Mouse (Mus musculus) heart, postnatal 14 days (tissue): Measurements from ENCODE around the gene Stambpl1. TPM values are rescaled to one million over a fixed set of nuclear protein-coding genes. Genes with fewer than 3 reads are reported as not detected.

Source experiments
- DNase-seq, 2 experiments: peaks; one replicate each; pipeline ENCODE4 v3.0.0; 2021 to 2022
- intact Hi-C: fragments of 180-260 bp; cut with DNase I; formaldehyde crosslinking; loops from one replicate; pipeline ENCODE4 v1.15.1; 2025
- long read RNA-seq, 2 experiments: library from polyadenylated mRNA; stranded (forward); transcript quantifications; one replicate each; pipeline ENCODE4 v2.0.0; 2021
- total RNA-seq, 2 experiments: library from RNA; stranded (reverse); gene quantifications; 2 replicates each; pipeline ENCODE4 v1.2.3; 2021

Stambpl1 gene
- total RNA-seq = 1 to 10 TPM; 4.6 to 4.9 TPM
- long read RNA-seq, experiment 1, partial matches to known transcripts = 0 of 7 reads
- long read RNA-seq, experiment 1, other reads (novel, unspliced or antisense) = 5 of 7 reads
- long read RNA-seq, experiment 2, partial matches to known transcripts = 0 of 9 reads
- long read RNA-seq, experiment 2, other reads (novel, unspliced or antisense) = 6 of 9 reads

DNA sequence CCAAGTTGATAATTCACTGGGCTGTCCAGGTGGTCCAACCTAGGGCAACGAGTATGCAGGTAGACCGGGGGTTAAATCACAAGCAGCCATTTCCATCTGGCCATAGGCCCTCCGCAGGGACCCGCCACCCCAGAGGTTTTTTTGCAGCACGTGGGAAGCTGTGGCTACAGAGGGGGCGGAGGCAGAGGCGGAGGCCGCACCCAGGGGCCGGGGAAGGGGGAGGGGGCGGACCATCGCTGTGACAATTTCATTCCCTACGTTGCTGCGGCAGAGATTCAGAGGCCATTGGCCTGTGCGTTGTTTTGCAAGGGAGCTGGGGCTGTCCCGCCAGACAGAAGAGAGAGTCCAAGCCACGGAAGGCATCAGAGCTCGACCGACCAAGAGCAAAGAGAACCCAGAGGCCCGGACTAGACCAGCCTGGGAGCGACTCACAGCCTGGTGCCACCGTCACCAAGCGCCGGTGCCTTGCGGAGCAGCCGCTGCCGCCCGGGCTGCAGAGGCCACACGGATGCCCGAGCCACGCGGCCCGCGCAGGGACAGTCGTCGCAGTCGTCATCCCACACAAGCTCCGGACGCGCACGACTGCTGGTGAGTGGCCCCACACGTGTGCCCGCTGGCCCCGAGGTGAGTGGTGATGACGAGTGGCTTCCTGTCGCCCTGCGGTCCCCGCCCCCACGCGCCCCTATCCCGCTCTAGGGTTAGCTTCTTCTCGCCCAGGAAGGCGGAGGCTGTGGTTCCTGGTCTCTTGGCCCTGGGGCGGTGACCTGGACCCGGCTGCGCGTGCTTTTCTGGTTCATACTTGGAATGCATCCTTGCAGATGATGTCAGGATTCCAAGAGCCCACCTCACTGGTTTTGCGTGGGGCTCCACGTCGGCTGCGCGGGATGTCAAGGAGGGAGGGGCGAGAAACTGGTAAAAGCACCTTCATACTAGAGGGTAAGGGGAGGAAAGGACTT lies at the start of gene Stambpl1:
Stambpl1 (plus strand) TSS at position 222 of the 956 bp plus-strand sequence.
- DNase-seq = peak; percentile 73 to 75
- intact Hi-C loops = no loop called here

DNA sequence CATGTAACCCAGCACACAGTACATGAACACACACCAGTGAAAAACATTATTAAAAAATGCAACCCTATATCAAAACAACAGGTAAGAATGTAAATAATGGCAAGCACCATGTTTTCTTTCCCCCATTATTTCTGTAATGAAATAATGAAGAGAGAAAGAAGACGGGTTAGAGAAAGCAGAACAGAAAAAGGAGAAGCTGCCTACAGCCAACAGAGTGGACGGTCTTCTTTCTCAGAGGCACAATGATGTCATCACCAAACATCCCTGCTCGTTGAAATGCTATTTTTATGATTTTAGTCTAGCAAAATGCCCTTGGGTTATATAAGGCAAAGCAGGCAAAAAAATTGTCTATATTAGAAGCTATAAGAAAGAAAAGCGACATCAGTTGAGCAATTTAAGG lies 43.6 kb upstream of the Stambpl1 start:
- intact Hi-C loops = no loop called here
- no peak for DNase-seq

DNA sequence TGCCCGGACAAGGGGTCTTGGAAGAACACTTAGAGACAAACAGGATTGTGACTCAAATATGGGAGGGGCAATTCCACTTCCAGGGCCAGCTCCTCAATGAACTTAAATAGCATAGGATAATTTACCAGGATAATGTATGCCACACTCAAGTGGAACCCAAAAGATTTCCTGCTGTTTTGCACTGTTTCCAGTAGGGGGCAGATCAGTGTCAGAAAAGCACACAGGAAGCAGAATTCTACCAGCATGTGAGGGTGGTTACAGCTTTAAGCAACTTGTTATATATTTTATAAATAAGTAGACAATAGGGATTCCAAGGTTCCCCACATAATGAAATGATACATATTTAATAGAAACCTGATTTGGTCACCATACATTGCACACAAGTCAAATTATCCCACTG lies 40.1 kb upstream of the Stambpl1 start:
- intact Hi-C loops = loop anchor here (10.0 kb wide), 1 partner anchor 93 kb away; no protein-coding TSS in a partner anchor
- no peak for DNase-seq

DNA sequence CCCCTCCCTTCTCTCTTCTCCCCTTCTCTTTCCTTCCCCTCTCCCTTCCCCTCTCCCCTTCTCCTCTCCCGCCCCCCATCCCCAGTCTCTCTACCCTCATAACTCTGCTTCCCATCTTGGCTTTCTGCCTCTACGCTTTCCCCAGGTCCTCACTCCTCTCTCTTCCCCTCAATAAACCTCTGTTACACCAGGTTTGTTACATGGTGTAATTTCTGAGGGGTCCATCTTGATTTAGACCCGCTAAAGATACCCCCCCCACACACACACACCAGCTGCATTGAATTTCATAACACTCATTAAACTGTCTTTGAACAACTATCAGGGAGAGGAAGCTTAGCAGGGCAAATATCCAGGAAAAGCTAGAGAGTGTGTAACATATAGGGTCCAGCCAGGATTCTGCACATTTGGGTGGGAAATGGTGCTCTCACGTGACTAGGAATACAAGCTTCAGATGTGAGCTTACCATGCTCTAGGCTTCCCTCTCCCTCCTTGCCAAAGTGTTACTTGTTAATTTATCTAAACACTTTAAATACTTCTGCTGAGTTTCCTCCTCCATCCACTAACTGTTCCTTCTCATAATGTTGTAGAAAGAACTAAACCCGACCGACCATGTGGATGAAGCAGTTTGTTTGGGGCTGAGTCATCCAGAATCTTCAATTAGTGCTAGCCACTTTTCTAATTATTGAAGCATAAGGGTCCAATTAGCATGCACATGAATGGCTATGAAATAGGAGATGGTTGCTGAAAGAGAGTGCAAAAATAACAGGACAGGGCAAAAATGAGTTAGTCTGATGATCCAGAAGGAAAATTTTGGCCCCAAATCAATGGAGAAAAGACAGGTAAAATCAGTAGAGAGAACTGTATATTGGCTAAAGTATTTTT lies 38.5 kb upstream of the Stambpl1 start:
- no peak for DNase-seq
- intact Hi-C loops = loop anchor here (10.0 kb wide), 1 partner anchor 91 kb away; no protein-coding TSS in a partner anchor

DNA sequence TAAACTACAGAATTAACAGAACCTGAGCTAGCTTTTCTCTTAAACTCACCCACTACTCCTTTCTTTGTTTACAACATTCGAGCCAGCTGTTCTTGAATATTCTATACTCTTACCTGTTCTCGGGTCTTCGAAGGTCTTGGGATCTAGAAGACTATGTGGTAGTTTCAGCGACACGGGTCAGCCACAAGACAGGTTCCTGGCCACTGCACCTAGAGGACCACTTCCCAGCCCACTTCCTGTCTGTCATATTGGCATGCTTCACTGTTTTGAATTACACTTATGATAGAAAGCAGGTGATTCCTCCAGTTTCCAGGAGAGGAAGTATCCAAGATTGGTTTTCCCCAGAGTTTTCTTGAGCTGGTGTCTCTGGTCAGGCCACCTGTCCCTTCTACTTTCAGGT lies 29.3 kb upstream of the Stambpl1 start:
- intact Hi-C loops = no loop called here
- DNase-seq = no peak

DNA sequence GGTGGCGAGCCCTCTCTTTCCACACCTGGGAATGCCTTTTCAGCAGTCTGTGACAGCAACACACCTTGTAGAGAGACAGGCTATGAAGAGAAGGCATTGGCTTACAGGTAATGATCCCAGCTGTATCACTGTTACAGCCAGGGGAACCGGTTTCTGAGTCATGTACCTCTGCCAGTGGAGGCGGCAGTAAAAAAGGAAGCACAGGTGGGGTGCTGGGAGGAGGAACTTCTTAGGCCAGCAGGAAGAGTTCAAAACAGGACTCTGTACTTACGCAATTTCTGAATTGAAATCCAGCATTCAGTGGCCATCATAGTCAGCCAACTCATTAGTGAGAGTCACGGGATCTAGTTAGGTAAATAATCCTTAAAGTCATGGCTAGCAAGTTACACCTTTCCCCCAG lies 26.1 kb upstream of the Stambpl1 start, which contains the start of gene Ankrd22:
Ankrd22 (minus strand) TSS at position 163 of the 400 bp plus-strand sequence.
- intact Hi-C loops = no loop called here
- DNase-seq = no peak

DNA sequence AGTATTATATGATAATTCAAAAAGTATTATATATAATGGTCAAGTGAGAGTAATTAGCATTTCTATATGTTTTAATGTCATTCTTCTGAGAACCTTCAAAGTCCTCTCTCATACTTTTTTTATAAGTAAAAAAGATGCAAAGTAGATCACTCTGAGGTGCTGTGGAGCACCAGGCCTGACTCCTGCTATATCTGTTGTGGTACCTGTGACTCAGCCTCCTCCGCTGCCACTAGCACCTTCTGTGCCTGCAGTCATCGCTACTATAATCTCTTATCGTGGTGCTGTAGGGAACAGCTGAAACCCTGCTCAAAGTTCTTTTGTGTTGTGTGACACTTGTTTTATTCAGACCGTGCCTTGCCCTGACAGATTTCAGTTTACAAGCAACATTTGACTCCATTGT lies 25.6 kb upstream of the Stambpl1 start:
- intact Hi-C loops = no loop called here
- DNase-seq = no peak

DNA sequence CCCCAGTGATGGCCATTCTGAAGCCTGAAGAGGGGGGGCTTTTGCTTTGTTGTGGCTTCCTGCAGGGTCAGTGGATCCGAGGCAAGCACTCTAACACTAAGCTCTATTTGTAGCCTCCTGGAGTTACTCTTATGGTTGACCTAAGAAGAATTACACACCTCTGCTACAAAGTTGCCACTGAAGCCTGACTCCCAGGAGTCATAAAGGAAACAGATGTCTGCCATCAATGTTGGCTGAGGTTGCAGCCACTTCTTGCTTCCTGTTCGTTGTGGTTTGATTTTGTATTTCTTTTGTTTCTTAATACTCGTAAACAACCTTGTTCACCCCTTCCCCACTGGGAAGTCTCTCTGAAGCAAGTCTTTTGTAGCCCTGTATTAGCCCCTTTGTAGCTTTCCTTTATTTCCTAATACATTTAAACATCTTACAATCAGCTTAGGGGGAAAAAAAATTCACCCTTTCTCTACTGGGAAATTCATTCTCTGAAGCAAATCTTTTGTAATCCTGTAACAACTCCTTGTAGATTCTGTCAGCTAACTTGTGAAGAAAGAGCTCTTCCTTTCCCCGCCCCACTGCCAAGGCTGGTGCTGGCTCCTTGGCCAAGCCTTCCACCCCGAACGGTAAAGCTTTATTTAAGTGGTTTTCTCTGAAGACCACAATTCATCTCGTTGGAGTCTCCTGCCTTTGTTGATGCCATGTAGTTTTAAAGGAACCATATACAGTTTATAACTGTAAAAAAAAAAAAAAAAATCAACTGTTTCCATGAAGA lies 23.9 kb upstream of the Stambpl1 start:
- no peak for DNase-seq
- intact Hi-C loops = no loop called here

DNA sequence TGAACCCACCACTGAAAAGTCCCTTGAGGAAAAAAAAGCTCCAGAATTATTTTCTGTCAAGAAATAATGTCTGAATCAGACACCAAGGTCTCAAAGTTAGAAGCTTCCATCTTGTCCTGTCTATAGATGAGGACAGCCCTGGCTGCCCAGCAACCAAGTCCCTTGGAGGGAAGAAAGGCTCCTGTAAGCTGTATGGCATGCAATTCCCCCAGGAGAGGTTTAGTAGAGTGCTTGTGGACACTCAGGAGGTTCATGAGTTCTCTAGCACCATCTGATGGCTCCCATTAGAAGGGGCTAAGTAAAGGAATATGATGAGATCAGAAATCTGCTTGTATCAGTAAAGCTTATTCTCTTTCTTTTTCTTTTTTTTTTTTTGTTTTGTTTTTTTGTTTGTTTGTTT lies 22.9 kb upstream of the Stambpl1 start:
- intact Hi-C loops = no loop called here
- DNase-seq = no peak

DNA sequence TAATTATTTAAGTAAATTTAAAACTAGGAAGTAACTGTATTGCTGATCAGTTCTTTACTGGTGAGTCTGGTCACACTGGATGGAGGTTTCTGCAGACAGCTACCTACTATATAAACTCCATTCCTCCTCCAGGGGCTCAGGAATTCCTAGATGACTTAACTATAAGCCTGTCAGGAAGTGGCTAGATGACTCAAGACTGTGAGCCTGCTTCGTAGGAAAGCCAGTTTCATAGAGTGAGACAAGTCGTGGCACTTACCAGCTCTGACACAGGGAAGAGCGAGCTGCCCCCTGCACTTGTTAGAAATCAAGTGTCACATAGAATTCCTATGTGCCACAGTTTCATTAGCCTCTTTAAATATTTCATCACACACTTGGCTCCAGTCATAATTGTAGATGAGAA lies 20.9 kb upstream of the Stambpl1 start:
- DNase-seq = no peak
- intact Hi-C loops = no loop called here

DNA sequence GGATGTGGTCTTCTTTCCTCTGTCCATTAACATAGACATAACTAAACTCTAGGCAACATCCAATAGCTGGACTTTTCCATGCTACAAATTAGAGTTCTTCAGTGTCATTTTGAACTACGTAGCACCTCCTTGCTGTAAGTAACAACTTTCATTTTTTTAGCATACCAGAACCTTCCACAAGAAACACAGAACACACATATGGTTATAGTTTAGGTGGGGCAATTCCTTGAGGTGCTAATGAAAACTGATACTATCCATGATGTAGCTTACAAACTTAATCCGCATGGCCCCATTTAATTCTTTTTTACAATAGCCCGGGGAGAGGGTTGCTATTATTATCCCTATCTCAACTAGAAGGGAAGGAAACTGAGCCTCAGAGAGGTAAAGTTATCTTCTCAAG lies 18.0 kb upstream of the Stambpl1 start:
- intact Hi-C loops = no loop called here
- DNase-seq = no peak

DNA sequence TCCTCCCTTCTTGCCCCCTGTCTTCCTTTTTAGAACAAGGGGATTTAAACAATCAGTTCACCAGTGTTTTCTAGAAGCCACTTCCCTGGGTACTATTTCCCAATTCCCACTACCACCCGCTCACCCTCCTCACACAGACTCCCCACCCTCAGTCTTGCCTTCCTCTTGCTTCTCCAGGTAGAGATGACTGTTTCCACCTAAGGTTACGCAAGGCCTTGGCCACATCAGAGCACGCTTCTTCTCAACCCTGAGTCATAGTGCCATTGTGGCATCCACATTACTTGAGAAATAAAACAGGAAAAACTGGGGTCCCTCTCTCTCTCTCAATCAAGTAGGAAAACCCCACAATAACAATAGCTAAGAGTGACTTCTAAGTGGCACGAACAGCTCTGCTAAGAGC lies 12.9 kb upstream of the Stambpl1 start:
- no peak for DNase-seq
- intact Hi-C loops = no loop called here

DNA sequence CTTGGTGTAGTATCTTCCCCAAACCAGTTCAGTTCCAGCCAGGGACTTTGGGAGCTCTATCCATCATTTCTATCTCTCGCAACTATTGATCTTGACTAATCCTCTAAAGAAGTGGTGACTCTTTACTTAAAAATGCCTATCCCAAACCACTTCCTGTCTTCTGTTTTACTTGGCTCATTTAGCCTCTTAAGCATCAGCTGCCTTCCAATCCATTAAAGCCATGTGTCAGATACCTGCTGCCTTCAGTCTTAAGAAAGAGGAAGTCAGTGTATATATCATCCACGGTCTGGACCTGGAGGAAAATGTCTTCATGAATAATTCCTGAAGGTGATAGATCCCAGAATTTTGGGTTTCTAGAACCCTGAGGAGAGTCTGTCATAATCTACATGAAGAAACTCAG lies 11.7 kb upstream of the Stambpl1 start:
- intact Hi-C loops = no loop called here
- DNase-seq = no peak

DNA sequence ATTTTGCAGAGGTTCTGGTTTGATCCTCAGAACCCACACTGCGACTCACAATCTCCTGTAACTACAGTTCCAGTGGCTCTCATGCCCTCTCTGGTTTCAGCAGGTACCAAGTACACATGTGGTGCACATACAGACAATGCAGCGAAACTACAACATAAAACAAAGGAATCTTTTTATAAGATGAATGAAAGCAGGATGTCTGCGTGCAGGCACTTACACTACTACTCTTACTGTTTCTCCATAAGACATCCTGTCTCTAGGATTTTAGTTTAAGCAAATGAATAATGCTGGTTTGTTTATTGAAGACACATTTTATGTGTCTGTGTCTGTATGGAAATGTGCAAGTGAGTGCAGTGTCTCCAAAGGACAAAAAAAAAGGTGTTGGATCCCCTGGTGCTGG lies 10.8 kb upstream of the Stambpl1 start:
- intact Hi-C loops = no loop called here
- no peak for DNase-seq

DNA sequence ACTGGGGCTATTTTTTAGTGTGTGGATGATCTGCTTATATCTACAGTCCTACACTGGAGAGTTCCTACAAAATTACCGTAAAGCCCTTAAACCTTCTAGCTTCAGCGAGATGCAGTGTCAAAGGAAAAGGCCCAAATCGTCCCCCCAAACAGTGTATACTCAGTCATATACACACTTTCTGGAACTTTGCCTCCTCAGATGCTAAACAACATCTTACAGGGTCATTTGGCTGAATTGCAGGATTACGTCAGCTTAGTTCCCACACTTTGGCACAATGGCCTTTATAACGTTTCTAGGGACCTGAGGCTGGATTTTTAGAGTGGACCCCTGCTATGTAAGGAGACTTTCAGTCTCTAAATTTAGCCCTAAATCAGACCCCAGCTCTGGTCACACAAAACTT lies 9.5 kb upstream of the Stambpl1 start:
- intact Hi-C loops = no loop called here
- DNase-seq = no peak

DNA sequence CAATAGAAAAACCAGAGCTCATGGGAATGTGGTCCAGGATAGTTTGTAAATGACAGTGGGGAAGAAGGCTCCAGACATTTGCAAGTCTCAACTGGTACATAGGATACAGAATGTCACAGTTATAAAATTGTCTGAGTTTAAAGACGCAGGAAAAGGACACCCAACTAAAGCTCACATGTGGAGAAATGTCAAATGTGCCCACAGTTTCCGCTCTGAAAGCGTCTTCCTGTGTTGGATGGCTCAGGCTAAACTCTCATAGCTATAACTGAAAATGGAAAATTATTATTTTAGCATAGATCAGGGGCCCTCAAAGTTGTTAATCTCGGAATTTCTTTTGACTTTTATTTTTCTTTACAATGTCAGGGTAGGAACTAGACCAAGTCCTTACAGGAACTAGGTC lies 5.2 kb upstream of the Stambpl1 start:
- intact Hi-C loops = no loop called here
- no peak for DNase-seq

DNA sequence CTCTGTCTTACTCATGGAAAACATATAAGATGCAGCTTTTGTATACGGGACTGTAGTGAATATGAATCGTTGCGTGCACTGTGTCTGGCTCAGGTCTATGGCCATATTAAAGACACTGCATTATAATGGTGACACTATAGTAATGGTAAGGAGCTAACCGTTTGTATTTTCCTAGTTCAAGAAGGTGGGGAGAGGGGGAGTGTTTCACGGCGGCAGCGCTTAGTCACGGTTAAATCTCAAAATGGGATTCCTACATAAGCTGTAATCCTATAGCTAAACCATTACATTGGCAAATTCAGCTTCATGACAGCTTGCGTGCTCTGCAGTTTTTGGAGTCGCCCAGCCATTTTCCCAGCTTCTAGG lies 403 bp upstream of the Stambpl1 start:
- DNase-seq = no peak
- intact Hi-C loops = no loop called here

DNA sequence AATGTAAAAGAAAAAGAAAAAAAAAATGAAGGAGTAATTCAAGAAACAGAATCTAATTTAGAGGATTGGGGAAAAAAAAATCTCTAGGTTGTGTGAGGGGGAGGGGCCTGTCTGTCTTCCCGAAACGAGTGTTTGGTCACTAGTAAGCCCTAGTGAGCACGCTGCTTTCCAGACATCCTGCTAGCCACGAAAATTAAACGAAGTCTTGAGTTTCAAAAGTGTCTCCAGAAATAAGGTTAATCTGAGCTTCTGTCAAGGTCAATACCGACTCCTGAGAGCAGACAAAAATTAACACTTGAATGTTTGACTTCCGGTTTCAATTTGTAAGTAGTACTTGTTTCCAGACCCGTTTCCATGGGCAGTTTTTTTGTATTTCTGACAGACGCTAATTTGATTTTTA lies 1.1 kb downstream of the Stambpl1 start:
- DNase-seq = peak; percentile 21 to 36
- intact Hi-C loops = no loop called here

DNA sequence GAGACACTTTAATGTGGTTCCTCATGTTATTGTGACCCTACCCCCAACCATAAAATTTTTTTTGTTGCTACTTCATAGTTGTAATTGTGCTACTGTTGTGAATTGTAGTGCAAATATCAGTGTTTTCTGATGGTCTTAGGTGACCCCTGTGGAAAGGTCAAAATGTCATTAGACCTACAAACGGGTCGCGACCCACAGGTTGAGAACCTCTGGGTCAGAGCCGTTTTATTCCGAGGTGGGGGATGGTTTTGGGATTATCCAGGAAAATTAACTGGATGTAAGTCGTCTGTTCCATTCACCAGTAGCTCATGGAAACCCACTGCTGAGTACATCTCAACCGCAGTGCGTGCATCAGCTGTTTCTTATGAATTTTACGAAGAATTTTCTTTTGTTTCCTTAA lies 1.7 kb downstream of the Stambpl1 start:
- intact Hi-C loops = no loop called here

DNA sequence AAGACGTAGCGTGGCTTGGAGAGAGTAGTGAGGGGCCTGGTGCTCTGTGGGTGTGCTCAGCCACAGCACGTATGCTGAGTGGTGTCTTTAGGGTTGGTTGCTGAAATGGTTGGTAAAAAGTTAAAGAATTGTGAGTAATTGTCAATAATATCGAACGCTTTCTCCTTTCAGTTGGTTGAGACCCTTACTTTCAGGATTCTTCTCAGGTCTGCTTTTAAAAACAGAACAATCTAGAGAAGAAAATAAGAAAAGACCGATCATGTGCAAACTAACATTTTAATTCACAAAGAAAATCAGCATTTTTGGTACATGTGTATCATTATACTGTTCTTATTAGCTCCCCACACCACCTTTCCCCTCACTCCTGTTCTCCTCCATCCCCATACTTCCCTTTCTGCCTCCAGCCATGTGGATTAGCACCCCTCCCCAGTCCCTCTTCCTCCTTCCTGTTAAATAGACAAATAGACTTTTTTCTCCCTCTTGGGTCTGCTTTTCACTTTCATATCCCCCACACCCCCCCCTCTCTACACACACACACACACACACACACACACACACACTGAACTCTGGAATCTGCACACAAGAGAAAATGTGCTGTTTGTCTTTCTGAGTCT lies 2.2 kb downstream of the Stambpl1 start:
- DNase-seq = no peak
- intact Hi-C loops = no loop called here

More for the DNA sequence above, 1.7 kb downstream of the Stambpl1 start:
- no peak for DNase-seq
